Mouse (Mus musculus) testis, postnatal 10 days (tissue): ENCODE data around the gene Prkar2a.

Experiments used
- DNase-seq: peaks from one replicate; pipeline ENCODE4 v3.0.0; 2021; ENCODE audit warnings: low spot score

Gene Prkar2a

DNA sequence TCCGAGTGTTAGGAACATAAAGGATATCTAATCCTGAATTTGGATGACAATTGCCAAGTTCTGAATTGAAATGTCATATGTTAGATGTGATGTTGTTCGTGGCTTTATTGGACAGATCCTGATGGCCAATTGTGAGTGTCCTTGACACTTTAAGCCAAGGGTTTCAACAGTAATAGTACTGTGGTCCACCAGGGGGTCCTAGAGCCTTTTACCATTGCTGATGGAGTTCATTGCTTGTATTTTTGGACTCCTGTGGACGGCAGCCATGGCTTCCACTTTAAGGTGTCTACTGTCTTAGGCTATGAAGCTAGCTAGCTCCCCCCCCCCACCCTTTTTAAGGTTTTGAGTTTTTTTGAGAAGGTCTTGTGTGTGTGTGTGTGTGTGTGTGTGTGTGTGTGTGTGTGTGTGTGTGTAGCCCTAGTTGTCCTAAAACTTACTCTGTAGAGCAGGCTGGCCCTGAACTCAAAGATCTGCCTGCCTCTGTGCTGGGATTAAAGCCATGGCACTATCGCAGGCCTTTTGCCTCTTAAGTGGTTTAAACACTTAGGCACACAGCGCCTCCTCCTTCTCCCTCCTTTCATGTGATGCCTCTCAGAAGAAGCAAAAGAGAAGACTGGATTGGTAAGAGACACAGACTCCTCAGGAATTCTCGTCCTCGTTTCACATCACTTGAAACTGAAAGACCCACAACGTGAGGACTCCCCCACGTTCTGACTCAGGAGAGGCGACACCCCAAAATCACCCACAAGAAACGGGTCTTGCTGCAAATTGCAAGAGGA is 63.2 kb downstream of the Prkar2a start:
- no peak for DNase-seq

- peak; percentile 77 for DNase-seq
Observed at GRCm38 (mm10) chr9:108753326-108753725, 64.2 kb downstream of the Prkar2a start.

DNA sequence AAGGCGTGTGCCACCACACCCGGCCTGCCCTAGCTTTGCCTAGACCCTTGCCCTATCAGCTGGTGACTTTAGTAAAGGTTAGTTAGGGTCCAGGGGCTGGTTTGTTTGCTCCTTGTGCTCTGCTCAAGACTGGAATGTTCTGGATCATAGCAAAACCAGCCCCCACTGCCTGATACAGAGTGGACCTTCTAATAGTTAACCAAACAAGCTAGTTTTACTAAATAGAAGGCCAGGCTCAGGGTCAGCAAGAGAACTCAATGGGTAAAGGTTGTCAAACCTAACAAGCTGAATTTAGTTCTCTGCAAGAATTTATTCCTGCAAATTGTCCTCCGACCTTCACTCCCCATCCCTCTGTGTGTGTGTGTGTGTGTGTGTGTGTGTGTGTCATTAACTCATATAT is 64.9 kb downstream of the Prkar2a start:
- DNase-seq = no peak

DNA sequence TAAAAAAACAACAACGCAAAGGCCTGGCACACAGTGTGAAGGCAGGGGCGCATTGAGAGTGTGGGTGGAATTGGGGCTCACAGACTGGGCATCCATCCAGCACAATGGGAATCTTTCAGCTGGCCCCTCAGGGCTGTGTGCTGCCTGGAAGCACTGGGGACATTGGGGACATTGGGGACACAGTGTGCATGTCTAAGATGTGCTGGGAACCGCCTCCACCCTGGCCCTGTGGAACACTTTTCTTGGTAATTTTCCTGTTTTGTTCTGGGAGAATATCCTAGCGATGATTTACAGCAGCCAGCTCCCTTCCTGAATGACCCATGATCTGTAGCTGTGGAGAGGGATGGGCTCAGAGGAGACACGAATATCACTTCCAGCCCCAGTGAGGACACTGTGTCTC is 65.3 kb downstream of the Prkar2a start:
- no peak for DNase-seq

- DNase-seq = no peak
Observed at GRCm38 (mm10) chr9:108757406-108757805, 68.3 kb downstream of the Prkar2a start.

DNA sequence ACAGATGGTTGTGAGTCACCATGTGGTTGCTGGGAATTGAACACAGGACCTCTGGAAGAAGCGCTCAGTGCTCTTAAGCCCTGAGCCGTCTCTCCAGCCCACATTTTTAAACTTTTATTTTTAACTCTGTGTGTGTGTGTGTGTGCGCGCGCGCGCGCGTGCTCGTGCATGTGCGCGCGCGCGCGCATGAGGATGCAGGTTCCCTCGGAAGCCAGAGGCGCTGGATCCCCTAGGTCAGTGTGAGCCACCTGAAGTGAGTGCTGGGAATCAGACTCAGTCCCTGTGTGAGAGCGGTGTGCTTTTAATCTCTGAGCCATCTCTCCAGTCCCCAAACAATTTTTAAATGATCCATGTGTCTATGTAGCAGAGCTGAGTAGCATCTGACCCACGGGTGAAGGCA is 70.0 kb downstream of the Prkar2a start:
- no peak for DNase-seq

DNA sequence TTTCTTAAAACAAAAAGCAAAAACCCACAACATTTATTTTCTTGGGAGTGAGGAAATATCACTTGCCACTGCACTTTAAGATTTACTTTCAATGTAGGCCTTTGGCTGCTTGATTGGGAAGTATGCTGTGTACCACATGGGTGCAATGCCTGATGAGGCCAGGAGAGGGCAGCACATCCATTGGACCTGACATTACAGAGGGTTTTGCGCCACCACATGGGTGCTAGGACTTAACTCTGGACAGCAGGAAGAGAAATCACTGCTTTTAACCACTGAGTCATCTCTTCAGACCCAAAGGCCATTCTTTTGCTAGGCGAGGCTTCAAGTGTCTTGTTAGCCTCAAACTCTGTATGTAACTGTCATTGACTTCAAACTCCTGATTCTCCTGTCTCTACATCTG is 70.7 kb downstream of the Prkar2a start:
- DNase-seq = peak; percentile 76

DNA sequence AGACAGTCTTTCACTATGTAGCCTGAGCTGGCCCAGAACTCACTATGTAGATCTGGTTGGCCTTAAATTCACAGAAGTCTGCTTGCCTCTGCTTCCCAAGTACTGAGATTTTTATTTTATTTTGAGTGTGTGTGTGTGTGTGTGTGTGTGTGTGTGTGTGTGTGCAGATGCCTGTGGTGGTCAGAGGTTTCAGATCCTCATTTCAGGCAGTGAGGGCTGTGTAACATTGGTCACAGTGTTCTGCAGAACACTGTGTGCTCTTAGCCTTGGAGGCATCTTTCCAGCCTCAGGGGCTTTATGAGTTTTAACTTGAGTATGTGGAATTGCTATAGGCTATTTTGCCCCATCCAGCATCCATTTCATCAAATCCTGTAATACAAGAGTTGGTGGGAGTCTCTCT is 72.4 kb downstream of the Prkar2a start:
- no peak for DNase-seq

DNA sequence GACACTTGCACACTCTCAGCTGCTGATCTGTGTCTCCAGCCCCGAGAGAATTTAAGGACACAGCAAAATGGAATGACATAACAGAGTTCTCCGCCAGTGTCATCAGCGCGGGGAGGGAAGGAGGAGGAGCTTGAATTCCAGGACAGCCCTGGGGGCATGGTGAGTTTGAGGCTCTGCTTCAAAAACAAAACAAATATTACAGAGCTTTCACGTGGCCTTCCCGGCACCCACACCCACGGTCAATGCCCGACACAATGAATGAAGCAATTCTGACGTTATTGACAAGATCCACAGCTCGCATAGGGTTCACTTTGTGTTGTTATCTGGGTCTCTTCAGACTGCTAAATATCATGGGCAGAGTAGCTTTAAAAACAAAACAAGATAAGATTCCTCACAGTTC is 75.9 kb downstream of the Prkar2a start:
- no peak for DNase-seq

DNA sequence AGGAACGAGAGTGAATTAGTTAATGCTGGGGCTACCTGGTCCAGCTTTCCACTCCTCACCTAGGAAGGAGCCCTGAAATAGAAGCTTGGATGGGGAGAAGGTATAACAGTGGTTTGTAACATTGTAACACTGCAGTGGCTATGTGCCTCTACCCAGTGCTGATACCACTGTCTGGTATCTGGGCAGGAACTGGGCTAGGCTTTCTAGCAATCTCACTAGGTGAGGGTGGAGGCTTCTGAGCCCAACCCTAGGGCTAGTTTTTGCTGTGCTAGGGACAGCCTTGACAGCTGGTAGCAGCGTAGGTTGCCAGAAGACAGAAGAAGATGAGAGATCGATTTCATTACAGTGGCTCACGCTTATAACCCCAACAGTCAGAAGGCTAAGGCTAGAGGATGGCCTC is 87.5 kb downstream of the Prkar2a start:
- DNase-seq = no peak

DNA sequence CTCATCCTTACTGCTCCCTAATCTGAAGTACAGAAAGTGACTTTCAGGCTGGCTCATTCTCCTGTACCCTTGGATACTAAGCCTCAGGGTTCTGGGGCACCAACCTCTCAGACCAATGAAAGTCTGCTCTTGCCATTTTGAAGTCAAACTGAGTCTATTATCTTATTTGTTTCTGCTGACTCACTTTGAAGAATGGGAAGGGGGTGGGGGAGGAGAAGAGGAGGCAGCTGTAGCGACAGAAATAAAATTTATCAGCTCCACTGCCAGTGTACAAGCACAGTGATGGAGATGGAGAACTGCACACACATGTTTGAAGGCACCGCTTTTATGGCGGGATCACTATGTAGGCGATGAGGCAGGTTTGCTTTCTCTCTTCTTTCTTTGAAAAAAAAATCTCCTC is 88.2 kb downstream of the Prkar2a start:
- no peak for DNase-seq

DNA sequence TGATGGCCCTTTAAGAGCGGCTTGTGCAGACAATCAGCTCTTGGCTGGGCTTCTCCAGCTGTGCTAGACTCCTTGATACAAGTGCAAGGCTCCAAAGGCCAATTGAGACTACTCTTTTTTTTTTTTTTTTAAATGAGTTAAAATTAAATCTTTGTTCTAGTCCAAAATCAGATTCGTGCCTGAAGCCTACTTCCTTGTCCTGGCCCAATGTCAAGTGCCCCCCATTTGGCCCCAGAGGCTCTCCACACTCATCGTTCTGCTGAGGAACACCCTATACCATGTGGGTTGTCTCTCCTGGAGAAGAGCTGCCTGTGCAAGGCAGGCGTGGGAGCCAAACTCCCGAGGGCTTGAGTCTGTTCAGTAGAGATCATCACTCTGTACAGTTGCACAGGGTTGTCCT is 91.8 kb downstream of the Prkar2a start:
- peak; percentile 64 for DNase-seq

DNA sequence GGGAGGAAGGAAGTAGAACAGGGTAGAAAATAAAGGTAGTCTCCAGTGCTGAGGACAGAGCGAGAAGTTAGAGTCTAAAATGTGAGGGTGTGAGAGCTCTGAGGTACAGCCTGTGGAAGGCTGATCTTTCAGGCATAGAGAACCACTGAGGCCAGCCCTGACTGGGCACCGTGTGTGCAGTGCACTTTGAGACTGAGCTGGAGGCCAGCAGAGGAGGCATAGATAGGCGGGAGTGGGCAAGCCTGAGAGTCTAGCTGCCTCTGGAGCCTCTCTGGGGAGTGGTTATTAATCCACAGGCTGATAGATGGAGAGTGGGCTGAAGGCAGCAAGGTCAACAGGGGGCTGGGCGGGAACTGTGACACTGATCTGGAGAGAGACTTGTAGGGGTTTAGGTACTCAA is 92.8 kb downstream of the Prkar2a start:
- DNase-seq = no peak

DNA sequence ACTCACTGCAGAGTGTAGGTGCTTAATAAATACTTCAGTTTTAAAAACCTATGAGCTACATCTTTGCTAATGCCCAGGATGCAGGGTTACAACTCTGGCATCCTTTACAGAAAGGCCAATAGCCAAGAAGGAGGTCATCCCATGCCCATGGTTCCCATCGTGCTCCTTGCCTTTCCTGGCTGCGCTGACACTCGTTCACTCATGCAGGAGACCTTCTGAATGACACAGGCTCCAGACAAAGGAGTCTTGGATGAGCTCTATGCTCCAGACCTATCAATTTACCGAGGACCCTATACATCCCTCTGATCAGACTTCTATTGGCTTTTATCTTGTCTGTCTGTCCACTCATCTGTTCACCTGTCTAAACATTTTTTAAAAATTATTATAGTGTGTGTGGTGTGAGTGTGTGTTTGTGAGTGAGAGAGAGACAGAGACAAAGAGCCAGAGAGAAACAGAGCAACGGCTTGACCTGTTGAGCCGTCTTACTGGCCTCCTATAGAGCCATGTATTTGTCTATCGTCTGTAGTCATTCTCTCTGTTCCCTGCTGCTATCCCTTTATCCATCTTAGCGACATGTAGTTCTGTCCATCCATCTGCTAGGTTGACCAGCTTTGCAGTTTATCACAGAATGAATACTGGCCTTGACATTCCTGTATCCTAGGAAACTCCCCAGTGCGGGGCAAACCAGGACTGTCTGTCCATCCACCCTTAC is 93.9 kb downstream of the Prkar2a start:
- no peak for DNase-seq

DNA sequence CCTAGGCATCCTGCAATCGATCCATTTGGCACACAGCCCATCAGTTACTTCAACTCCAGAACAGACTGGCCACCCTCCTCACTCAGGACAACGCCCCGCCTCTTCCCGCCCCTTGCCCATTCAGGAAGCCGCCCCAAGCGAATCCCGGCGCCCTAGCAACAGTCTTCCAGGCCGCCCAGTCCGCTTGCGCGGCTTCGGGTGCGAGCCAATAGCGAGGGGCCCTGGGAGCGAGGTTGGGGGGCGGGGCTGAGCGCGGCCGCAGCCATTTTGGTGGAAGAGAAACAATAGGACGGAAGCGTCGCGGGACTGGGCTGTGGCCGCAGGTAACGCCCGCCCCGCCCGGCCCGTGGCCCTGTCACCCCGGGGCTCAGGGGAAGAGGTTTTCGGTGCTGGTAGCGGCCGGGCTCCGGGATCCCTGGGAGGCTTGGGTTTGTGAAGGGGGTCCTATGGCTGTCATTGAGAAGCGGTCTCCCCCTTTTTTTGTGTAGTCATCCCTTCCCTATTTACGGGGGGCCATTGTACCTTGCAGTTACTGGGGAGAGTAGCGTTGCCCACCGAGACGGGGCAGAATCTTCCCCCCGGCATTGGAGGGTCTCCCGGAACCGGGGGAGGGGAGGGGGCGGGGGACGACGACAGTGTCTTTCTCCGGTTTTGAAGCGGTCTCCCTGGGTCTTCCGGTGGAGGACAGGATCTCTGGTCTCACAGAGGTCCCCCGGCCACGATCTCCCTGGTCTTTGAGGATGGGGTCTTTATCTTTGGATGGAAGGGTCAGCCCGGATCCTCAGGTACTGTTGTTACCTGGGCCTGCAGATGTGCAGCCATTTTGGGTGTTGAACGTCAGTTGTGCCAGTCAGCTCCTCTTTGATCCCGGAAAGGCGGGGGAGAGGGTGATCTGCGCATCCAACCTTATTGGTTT is 94.7 kb downstream of the Prkar2a start, which contains the start of gene Ip6k2:
Gene Ip6k2, plus strand, starts transcription at position 249 of the 916 bp plus-strand sequence.
- DNase-seq = peak; percentile 98

- no peak for DNase-seq
Observed at GRCm38 (mm10) chr9:108785416-108785815, 96.3 kb downstream of the Prkar2a start.

DNA sequence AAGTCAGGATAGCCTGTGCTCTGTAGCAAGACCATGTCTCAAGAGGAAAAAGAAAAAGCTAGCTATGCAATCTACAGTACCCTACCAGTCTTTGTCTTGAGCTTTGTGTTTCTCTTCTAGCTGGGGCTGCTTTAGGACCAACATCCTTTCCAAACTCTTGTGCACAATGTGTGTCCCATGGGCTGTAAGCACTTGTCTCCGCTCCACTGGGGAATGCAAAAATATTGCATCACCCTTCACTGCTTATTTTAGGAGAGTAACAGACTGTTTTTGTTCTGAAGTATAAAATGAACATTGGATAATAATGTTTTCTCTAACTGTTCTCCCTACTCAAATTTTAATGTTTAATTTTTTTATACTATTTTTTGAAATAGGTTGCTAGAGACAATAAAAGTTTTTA is 97.4 kb downstream of the Prkar2a start:
- no peak for DNase-seq

GRCm38 (mm10) chr9:108787080-108787479 is 98.0 kb downstream of the Prkar2a start:
- no peak for DNase-seq

DNA sequence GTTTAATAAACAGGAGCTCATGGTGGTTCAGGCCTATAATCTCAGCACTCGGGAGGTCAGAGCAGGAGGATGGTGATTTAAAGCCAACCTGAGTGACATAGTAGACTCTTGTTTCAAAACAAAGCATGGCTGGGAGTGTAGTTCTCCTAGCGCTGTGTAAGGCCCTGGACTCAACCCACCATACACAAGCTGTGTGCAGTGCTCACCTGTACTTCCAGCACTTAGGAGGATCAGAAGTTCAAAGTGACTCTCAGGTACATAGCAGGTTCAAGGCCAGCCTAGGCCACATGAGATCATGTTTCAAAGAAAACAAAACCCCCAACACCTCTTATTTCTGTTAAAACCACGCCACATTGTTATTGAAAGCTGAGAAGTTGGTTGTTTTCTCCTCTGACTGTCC is 99.6 kb downstream of the Prkar2a start:
- no peak for DNase-seq

GRCm38 (mm10) chr9:108792307-108792706 is 103.2 kb downstream of the Prkar2a start:
- DNase-seq = no peak

DNA sequence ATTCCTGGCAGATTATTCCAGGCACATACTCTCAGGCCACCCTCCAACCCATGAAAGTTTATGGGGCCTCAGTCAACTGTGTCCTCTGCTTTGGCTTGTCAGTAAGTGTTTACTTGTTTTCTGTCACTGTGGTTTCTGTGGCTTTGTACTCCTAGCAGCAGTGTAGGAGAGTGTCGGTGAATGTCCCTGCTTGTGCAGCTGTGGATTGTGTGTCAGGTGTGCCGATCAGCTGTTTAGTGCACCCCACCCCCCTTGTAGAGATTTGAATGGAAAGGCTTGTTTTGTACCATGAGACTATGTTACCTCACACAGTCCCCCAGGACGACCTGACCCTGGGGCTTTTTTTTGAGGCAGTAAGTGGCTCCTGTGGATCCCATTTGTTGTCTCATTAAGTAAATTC is 103.6 kb downstream of the Prkar2a start:
- DNase-seq = no peak

DNA sequence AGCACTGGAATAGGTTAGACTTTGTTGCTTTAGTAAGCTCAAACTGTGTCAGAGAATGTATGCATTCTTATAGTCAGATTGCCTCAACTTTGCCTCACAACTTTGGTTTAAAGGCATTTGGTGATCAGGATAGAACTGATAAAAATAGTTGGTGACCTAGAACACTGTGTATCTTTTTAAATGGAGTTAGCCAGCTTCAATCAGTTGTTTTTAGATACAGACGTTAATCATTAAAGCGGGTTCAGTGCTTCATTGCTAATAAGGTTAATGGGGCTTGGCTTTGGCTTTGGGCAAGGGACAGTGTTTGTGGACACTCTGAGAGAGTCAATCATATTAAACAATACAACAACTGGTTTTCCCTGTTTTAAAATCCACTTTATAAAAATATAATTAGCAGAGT is 106.2 kb downstream of the Prkar2a start:
- DNase-seq = no peak

DNA sequence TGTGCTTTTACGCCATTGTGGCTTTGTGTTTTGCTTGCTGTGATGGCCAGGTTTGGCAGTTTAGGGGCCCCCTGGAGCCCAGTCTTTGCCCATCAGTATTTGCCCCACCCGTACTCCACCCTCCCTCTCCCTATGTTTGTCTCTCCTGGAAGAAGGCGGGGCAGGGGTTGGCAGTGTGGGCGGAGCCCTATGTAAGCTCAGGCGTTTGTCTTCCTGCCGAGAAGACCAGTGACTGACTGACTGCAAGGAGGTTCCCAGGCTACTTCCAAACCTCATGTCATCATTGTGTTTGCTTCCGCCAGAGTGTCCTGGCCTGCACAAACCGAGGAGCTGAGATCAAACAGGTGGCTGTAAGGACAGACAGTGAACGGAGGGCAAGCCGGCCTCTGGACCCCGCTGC is 106.6 kb downstream of the Prkar2a start:
- DNase-seq = no peak
